Mouse (Mus musculus): ENCODE results near the gene Drd2.

DNA sequence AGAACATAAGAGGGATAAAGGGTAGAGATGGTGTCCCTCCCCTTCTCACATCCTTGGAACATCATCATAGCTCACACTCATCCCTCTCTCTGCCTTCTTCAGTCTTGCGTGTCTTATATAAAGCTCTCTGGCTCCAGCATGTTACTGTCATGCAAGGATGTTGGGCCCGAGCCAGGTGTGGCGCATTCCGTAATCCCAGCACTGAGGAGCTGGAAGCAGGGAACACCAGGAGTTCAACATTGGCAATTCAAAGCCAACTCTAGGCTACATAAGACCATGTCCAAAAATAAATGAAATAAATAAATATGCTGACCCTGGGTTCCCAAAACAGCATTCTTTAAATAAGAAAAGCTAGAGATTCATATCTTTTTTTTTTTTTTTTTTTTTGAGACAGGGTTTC lies 39.5 kb downstream of the Drd2 start:
- TF ChIP-seq CTCF (IDR thresholded peaks at IDR 0.05; ENCODE audit: low read depth) (no peak), EP300 (IDR thresholded peaks at IDR 0.05; ENCODE audit: low read depth) (no peak)
